Mouse (Mus musculus) midbrain, postnatal 0 days (tissue): ENCODE data around the gene Hectd4. TPM values are rescaled to one million over a fixed set of nuclear protein-coding genes. Genes with fewer than 3 reads are reported as not detected.

Experiments
- ATAC-seq: fragments of 200-750 bp; cut with Nextera tagmentation; 2 replicates; pipeline ENCODE4 v1.8.0; 2017; ENCODE audit warnings: moderate number of reproducible peaks, mild to moderate bottlenecking, moderate TSS enrichment, moderate library complexity; ENCODE audit not compliant: low FRiP score
- DNase-seq: peaks from one replicate; pipeline ENCODE4 v3.0.0-alpha.2; 2015; ENCODE audit warnings: low spot score
- H3K27ac ChIP-seq: fragments of 300-500 bp; sonication (generic); 2 replicates; pipeline ENCODE4 v1.5.1; 2014; ENCODE audit warnings: low read depth, mild to moderate bottlenecking, low read length, mixed read lengths
- H3K27me3 ChIP-seq: fragments of 300-500 bp; sonication (generic); 2 replicates; pipeline ENCODE4 v1.6.1; 2014; ENCODE audit warnings: low read length, control low read depth, mixed read lengths; ENCODE audit not compliant: insufficient read depth
- H3K36me3 ChIP-seq: fragments of 300-500 bp; sonication (generic); 2 replicates; pipeline ENCODE4 v1.6.1; 2014; ENCODE audit warnings: low read length, control low read depth, mixed read lengths; ENCODE audit not compliant: insufficient read depth
- H3K4me1 ChIP-seq: fragments of 300-500 bp; sonication (generic); 2 replicates; pipeline ENCODE4 v1.6.1; 2014; ENCODE audit warnings: mild to moderate bottlenecking, control low read depth, antibody characterized with exemption, low read length, mixed read lengths; ENCODE audit not compliant: insufficient read depth
- H3K4me2 ChIP-seq: fragments of 300-500 bp; sonication (generic); 2 replicates; pipeline ENCODE4 v1.6.1; 2014; ENCODE audit warnings: low read depth, mild to moderate bottlenecking, low read length, mixed read lengths; ENCODE audit not compliant: poor library complexity, severe bottlenecking
- H3K4me3 ChIP-seq: fragments of 300-500 bp; sonication (generic); 2 replicates; pipeline ENCODE4 v1.5.1; 2014; ENCODE audit warnings: low read depth, mild to moderate bottlenecking, low read length, moderate library complexity
- H3K9ac ChIP-seq: fragments of 300-500 bp; sonication (generic); replicated peaks from 2 replicates; pipeline ENCODE4 v1.6.1; 2014; ENCODE audit warnings: mild to moderate bottlenecking, low read length, moderate library complexity, mixed read lengths; ENCODE audit not compliant: poor library complexity, severe bottlenecking
- H3K9me3 ChIP-seq: fragments of 300-500 bp; sonication (generic); 2 replicates; pipeline ENCODE4 v1.6.1; 2016; ENCODE audit warnings: low read length, control low read depth
- CTCF ChIP-seq: IDR thresholded peaks from 2 replicates; pipeline ENCODE4 v1.5.1; 2016; ENCODE audit warnings: antibody characterized with exemption, mild to moderate bottlenecking
- WGBS: fragments of 180-500 bp; shearing (Covaris S2); extraction: QIAGEN DNeasy Blood & Tissue Kit; methylation state at CpG from one replicate; pipeline ENCODE4 v1.1.7; 2014; 5-methylcytosine and 5-hydroxymethylcytosine counted together
- polyA plus RNA-seq: library from polyadenylated mRNA; unstranded; fragments of >200 nt; fragmentation: Nextera tagmentation; extraction: Ambion mirVana; gene quantifications from 2 replicates; pipeline ENCODE4 v1.2.1, GENCODE M21; 2015
- total RNA-seq: library from RNA; depleted of rRNA; stranded (reverse); fragments of >200 nt; gene quantifications from 2 replicates; pipeline ENCODE4 v1.2.3, GENCODE M21; 2014

The Hectd4 gene
- total and polyA plus RNA-seq, 2 experiments from 2014 or later, result 17.9 to 141 TPM

DNA sequence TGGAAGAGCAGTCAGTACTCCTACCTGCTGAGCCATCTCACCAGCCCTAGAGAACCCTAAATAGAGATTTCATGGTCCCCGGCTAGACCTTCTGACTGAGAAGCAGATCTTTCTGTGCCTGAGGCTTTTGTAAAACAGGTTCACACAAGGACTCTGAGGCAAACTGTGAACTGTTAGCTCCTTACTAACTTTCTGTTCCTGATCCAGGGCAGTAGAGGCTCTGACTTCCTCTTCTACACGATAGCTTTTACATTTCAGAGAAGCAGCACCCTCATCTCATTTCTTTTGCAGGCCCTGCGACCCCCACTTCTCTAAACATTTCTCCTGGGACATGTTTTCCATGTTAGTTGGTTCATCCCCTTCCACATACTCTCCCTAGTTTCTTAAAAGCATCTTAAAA, 29.7 kb downstream of the Hectd4 start:
- no peak for DNase-seq
- ATAC-seq, result no peak
- TF ChIP-seq CTCF, result no peak
- peaks cover 1% of the 10 kb centered on the region; the same call in 1 of the 2 replicates for H3K36me3 ChIP-seq
- H3K27me3 ChIP-seq, result no peaks in the 10 kb centered on the region
- no peak overlapping the region for H3K4me3 ChIP-seq
- H3K27ac ChIP-seq, result no peak overlapping the region
- H3K4me1 ChIP-seq, result no peaks in the 10 kb centered on the region
- H3K9ac ChIP-seq, result no peak overlapping the region
- H3K4me2 ChIP-seq, result no peak overlapping the region
- 93% methylated on average over 3 of the region's 3 CpGs for WGBS
- H3K9me3 ChIP-seq, result no peaks in the 10 kb centered on the region

DNA sequence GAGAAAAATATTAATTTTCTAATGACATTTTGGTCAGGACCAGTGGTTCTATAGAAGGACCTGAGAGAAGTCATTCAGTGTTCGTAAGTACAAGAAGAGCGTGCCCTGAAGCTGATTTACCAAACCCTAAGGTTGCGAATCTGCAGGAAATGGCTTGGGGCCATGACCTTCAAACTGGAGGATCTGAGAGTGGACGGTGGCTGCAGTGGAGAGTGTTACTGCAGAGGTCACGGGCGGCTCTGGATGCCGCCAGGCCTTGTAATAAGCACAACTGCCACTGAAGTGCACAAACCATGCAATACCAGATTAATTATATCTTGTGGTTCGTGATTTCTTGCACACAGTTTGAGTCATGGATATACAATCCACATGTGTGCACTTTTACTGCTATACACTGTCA, 31.8 kb downstream of the Hectd4 start:
- Histone ChIP-seq H3K9me3 (no peaks in the 10 kb centered on the region), H3K27ac (no peak overlapping the region), H3K9ac (no peak overlapping the region), H3K4me1 (no peaks in the 10 kb centered on the region), H3K4me2 (no peak overlapping the region), H3K27me3 (no peaks in the 10 kb centered on the region), H3K4me3 (no peak overlapping the region), H3K36me3 (peaks cover 10% of the 10 kb centered on the region)
- ATAC-seq, result no peak
- DNase-seq, result no peak
- TF ChIP-seq CTCF, result no peak
- WGBS, result 78% methylated on average over 8 of the region's 8 CpGs

DNA sequence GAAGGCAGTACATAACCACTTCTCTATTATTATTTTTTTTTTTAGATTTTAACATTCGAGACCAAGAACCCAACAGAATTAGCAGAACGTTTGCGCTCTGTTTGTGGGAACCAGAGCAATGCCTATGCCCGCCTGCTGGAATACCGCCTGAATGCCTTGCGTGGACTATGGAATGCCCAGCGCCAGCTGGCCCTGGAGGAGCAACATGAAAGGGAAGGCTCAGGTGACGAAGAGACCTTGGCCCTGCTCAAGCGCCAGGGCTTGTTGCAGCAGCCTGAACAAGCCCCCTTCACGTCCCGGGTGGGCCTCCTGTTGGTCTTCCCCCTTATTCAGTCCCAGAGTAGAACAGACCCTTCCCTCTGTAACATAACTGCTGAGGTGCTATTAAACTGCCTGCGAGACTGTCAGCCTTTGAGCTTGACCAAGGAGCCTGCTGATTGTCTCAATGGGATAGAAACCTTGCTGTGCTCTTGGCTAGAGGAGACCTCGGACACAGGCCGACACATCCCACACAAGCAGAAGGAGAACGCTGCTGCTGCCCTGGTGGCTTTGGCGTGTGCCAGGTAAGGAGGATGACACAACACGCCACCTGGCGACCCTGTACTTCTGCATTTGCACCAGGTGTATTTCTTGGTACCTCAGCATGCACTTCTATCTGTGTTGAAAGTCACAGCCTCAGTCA, 33.9 kb downstream of the Hectd4 start:
- Histone ChIP-seq H3K9ac (no peak overlapping the region), H3K9me3 (no peaks in the 10 kb centered on the region), H3K4me2 (no peak overlapping the region), H3K36me3 (peaks cover 23% of the 10 kb centered on the region), H3K4me1 (no peaks in the 10 kb centered on the region), H3K27ac (no peak overlapping the region), H3K27me3 (no peaks in the 10 kb centered on the region), H3K4me3 (no peak overlapping the region)
- WGBS, result 88% methylated on average over 18 of the region's 18 CpGs
- ATAC-seq (no peak), DNase-seq (no peak)
- TF ChIP-seq CTCF, result no peak

DNA sequence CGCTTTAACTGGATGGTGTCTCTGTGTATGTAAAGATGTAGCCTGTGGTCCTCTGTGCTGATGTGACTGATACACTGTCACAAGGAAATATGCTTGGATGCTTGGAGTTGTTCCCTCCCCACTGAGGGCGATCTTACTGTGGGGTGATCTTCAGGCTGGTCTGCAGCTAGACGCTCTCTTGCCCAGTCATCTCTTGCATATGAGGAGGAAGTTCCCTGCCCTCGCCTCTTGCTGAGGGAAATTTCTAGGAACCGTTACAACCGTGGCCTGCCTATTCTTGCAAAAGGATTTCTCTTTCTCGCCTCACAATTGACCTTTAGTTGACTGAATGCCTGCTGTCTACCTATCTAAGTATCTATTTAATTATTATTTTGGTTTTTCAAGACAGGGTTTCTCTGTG, 35.0 kb downstream of the Hectd4 start:
- no peak for TF ChIP-seq CTCF
- Histone ChIP-seq H3K9me3 (no peaks in the 10 kb centered on the region), H3K36me3 (peaks cover 23% of the 10 kb centered on the region), H3K9ac (no peak overlapping the region), H3K27me3 (no peaks in the 10 kb centered on the region), H3K4me2 (no peak overlapping the region), H3K27ac (no peak overlapping the region), H3K4me1 (no peaks in the 10 kb centered on the region), H3K4me3 (no peak overlapping the region)
- DNase-seq, result no peak
- WGBS, result 85% methylated on average over 7 of the region's 7 CpGs
- no peak for ATAC-seq

DNA sequence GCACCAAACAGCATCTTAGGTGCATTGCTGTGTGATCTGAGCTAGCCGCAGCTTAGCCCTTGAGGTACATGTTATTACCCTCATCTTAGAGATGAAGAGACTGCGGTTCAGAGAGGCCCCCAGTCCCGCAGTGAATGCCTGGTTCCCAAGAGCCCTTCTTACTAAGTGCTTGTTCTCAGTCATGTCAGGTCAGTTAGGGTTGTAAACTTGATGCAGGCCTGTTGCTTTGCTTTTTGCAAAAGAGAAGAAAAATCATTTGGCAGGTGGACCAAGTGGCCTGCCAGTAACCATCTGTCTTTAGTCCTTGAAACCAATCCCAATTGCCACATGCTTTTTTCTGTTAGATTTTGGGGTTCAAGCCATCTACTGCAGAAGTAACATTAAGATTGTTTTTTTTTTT, 41.8 kb downstream of the Hectd4 start:
- ATAC-seq (no peak), DNase-seq (no peak)
- Histone ChIP-seq H3K4me1 (no peaks in the 10 kb centered on the region), H3K27ac (no peak overlapping the region), H3K36me3 (peaks cover 44% of the 10 kb centered on the region), H3K9ac (no peak overlapping the region), H3K4me3 (no peak overlapping the region), H3K4me2 (no peak overlapping the region), H3K27me3 (no peaks in the 10 kb centered on the region), H3K9me3 (no peaks in the 10 kb centered on the region)
- no peak for TF ChIP-seq CTCF
- WGBS, result 91% methylated on average over 3 of the region's 3 CpGs

DNA sequence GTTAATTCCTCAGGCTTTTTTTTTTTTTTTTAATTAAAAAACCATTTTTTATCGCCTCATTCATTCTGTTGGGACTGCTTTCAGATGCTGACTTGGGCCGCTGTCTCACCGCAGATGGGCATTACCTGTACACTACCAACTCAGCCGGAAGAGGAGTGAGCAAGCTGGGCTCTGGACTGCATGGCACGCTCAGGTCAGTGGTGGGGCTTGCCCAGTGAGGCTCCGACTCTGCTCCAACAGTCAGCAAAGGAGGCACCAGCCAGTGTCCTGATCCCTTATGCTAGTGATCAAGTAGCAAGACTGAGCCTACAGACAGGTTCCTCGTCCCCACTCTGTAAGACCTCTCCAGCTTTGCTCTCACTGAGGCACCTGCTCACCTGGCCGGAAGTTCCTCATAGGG, 42.4 kb downstream of the Hectd4 start:
- DNase-seq (no peak), ATAC-seq (no peak)
- H3K36me3 ChIP-seq, result peaks cover 42% of the 10 kb centered on the region
- no peak overlapping the region for H3K4me3 ChIP-seq
- H3K4me2 ChIP-seq, result no peak overlapping the region
- no peak for TF ChIP-seq CTCF
- H3K27ac ChIP-seq, result no peak overlapping the region
- H3K27me3 ChIP-seq, result no peaks in the 10 kb centered on the region
- 94% methylated on average over 8 of the region's 8 CpGs for WGBS
- H3K9ac ChIP-seq, result no peak overlapping the region
- no peaks in the 10 kb centered on the region for H3K4me1 ChIP-seq
- H3K9me3 ChIP-seq, result no peaks in the 10 kb centered on the region
